Mouse (Mus musculus): ENCODE measurements around the gene Snapc2. TPM values are rescaled to one million over a fixed set of nuclear protein-coding genes. Genes with fewer than 3 reads are reported as not detected.

Gene Snapc2
- polyA plus RNA-seq, 1 experiment from 2014 or later: 63.8 TPM

GRCm38 (mm10) chr8:4292738-4293137 lies 39.9 kb downstream of the Snapc2 start:
- Histone ChIP-seq H3K27ac (no peak overlapping the region), H3K36me3 (peaks cover 93% of the 10 kb centered on the region), H3K9ac (no peak overlapping the region), H3K27me3 (no peaks in the 10 kb centered on the region), H3K4me1 (no peaks in the 10 kb centered on the region), H3K9me3 (no peaks in the 10 kb centered on the region), H3K4me3 (no peak overlapping the region), H3K4me2 (replicated peaks) (no peak overlapping the region)
- no peak for ATAC-seq (ENCODE audit: low FRiP score, low read depth)
- 92% methylated on average over 5 of the region's 5 CpGs for WGBS

GRCm38 (mm10) chr8:4297822-4298221 lies 44.9 kb downstream of the Snapc2 start:
- H3K4me2 ChIP-seq (replicated peaks): no peak overlapping the region
- H3K4me3 ChIP-seq: no peak overlapping the region
- H3K9ac ChIP-seq: no peak overlapping the region
- WGBS: 95% methylated on average over 4 of the region's 4 CpGs
- H3K27ac ChIP-seq: no peak overlapping the region
- no peak for ATAC-seq (ENCODE audit: low FRiP score, low read depth)
- no peaks in the 10 kb centered on the region for H3K4me1 ChIP-seq
- peaks cover 95% of the 10 kb centered on the region for H3K36me3 ChIP-seq
- no peaks in the 10 kb centered on the region for H3K27me3 ChIP-seq
- H3K9me3 ChIP-seq: no peaks in the 10 kb centered on the region

GRCm38 (mm10) chr8:4304124-4304547 lies 51.3 kb downstream of the Snapc2 start:
- no peak overlapping the region for H3K27ac ChIP-seq
- H3K36me3 ChIP-seq: peaks cover 95% of the 10 kb centered on the region
- no peak overlapping the region for H3K9ac ChIP-seq
- H3K27me3 ChIP-seq: no peaks in the 10 kb centered on the region
- 84% methylated on average over 3 of the region's 3 CpGs for WGBS
- ATAC-seq (ENCODE audit: low FRiP score, low read depth): no peak
- H3K9me3 ChIP-seq: no peaks in the 10 kb centered on the region
- no peak overlapping the region for H3K4me2 ChIP-seq (replicated peaks)
- no peaks in the 10 kb centered on the region for H3K4me1 ChIP-seq
- H3K4me3 ChIP-seq: no peak overlapping the region

Other genes starting within 250 kb of the Snapc2 start
- gene Cd209f, start 147.2 kb upstream of the Snapc2 start, polyA plus RNA-seq (2015; fragmentation: Nextera tagmentation; extraction: Ambion mirVana): not detected in 2 replicates
- gene Cd209g, start 119.0 kb upstream of the Snapc2 start, polyA plus RNA-seq (2015; fragmentation: Nextera tagmentation; extraction: Ambion mirVana): not detected in 2 replicates
- 31.3 and 34.0 TPM in 2 replicates for gene Evi5l, start 86.5 kb upstream of the Snapc2 start, polyA plus RNA-seq (2015; fragmentation: Nextera tagmentation; extraction: Ambion mirVana)
- gene Prr36, start 35.6 kb upstream of the Snapc2 start, polyA plus RNA-seq (2015; fragmentation: Nextera tagmentation; extraction: Ambion mirVana): 1.3 and 1.6 TPM in 2 replicates
- 0.41 and 0.62 TPM in 2 replicates for gene Lrrc8e, start 26.3 kb upstream of the Snapc2 start, polyA plus RNA-seq (2015; fragmentation: Nextera tagmentation; extraction: Ambion mirVana)
- gene Map2k7, start 14.3 kb upstream of the Snapc2 start, polyA plus RNA-seq (2015; fragmentation: Nextera tagmentation; extraction: Ambion mirVana): 29.3 and 29.9 TPM in 2 replicates
- 1.3 and 2.4 TPM in 2 replicates for gene Gm49320, start 14.2 kb upstream of the Snapc2 start, polyA plus RNA-seq (2015; fragmentation: Nextera tagmentation; extraction: Ambion mirVana)
- gene Tgfbr3l, start 4.9 kb upstream of the Snapc2 start, polyA plus RNA-seq (2015; fragmentation: Nextera tagmentation; extraction: Ambion mirVana): 4.6 and 5.7 TPM in 2 replicates
- 91.7 and 93.9 TPM in 2 replicates for gene Ctxn1, start 6.2 kb downstream of the Snapc2 start, polyA plus RNA-seq (2015; fragmentation: Nextera tagmentation; extraction: Ambion mirVana)
- gene Timm44, start 22.8 kb downstream of the Snapc2 start, polyA plus RNA-seq (2015; fragmentation: Nextera tagmentation; extraction: Ambion mirVana): 62.9 and 63.0 TPM in 2 replicates
- 19.9 and 20.4 TPM in 2 replicates for gene Ccl25, start 72.1 kb downstream of the Snapc2 start, polyA plus RNA-seq (2015; fragmentation: Nextera tagmentation; extraction: Ambion mirVana)
- gene Elavl1, start 72.3 kb downstream of the Snapc2 start, polyA plus RNA-seq (2015; fragmentation: Nextera tagmentation; extraction: Ambion mirVana): 268 and 283 TPM in 2 replicates
- gene Cers4, start 239.9 kb downstream of the Snapc2 start, polyA plus RNA-seq (2015; fragmentation: Nextera tagmentation; extraction: Ambion mirVana): 15.0 and 16.0 TPM in 2 replicates

Measured in limb, embryonic 13.5 days (tissue).